Mouse (Mus musculus): ENCODE results near the gene Fastkd5. TPM values are rescaled to one million over a fixed set of nuclear protein-coding genes. Genes with fewer than 3 reads are reported as not detected.
"Not testable (repeated sequence)": the region's sequence is repeated elsewhere in the genome, so short reads cannot be mapped to it uniquely, and the experiment has no call there.

Gene Fastkd5
- polyA plus RNA-seq, 1 experiment: 4.0 TPM

- Histone ChIP-seq H3K4me1 (ENCODE audit: control insufficient read depth, insufficient read depth, low read length) (no peaks in the 10 kb centered on the region), H3K4me3 (ENCODE audit: insufficient read depth, low read depth, low read length) (no peak overlapping the region), H3K36me3 (ENCODE audit: control insufficient read depth, insufficient read depth, low read length) (peaks cover 3% of the 10 kb centered on the region), H3K27ac (ENCODE audit: insufficient read depth, low read depth, low read length) (no peak overlapping the region), H3K27me3 (replicated peaks; ENCODE audit: control insufficient read depth, insufficient read depth, low read length) (no peaks in the 10 kb centered on the region)
- no peak for DNase-seq
- 85% methylated on average over 6 of the region's 6 CpGs for WGBS
- TF ChIP-seq POLR2A (IDR thresholded peaks at IDR 0.05; ENCODE audit: low read depth, low read length) (no peak), CTCF (conservative IDR thresholded peaks at IDR 0.05; ENCODE audit: insufficient read depth, insufficient read length, low read depth, low read length) (no peak)
Measured at GRCm38 (mm10) chr2:130657541-130657940, 27.7 kb upstream of the Fastkd5 start.

GRCm38 (mm10) chr2:130656536-130656935 is 26.7 kb upstream of the Fastkd5 start:
- WGBS: 90% methylated on average over 9 of the region's 9 CpGs
- H3K27ac ChIP-seq (ENCODE audit: insufficient read depth, low read depth, low read length): no peak overlapping the region
- no peaks in the 10 kb centered on the region for H3K27me3 ChIP-seq (replicated peaks; ENCODE audit: control insufficient read depth, insufficient read depth, low read length)
- H3K4me3 ChIP-seq (ENCODE audit: insufficient read depth, low read depth, low read length): no peak overlapping the region
- peaks cover 3% of the 10 kb centered on the region for H3K36me3 ChIP-seq (ENCODE audit: control insufficient read depth, insufficient read depth, low read length)
- no peak for TF ChIP-seq CTCF (conservative IDR thresholded peaks at IDR 0.05; ENCODE audit: insufficient read depth, insufficient read length, low read depth, low read length)
- TF ChIP-seq POLR2A (IDR thresholded peaks at IDR 0.05; ENCODE audit: low read depth, low read length): no peak
- no peaks in the 10 kb centered on the region for H3K4me1 ChIP-seq (ENCODE audit: control insufficient read depth, insufficient read depth, low read length)
- DNase-seq: no peak

GRCm38 (mm10) chr2:130655660-130656339 is 26.0 kb upstream of the Fastkd5 start:
- peaks cover 3% of the 10 kb centered on the region for H3K36me3 ChIP-seq (ENCODE audit: control insufficient read depth, insufficient read depth, low read length)
- no peaks in the 10 kb centered on the region for H3K4me1 ChIP-seq (ENCODE audit: control insufficient read depth, insufficient read depth, low read length)
- H3K27me3 ChIP-seq (replicated peaks; ENCODE audit: control insufficient read depth, insufficient read depth, low read length): no peaks in the 10 kb centered on the region
- H3K27ac ChIP-seq (ENCODE audit: insufficient read depth, low read depth, low read length): no peak overlapping the region
- WGBS: 93% methylated on average over 6 of the region's 6 CpGs
- no peak overlapping the region for H3K4me3 ChIP-seq (ENCODE audit: insufficient read depth, low read depth, low read length)
- no peak for DNase-seq
- TF ChIP-seq POLR2A (IDR thresholded peaks at IDR 0.05; ENCODE audit: low read depth, low read length) (no peak), CTCF (conservative IDR thresholded peaks at IDR 0.05; ENCODE audit: insufficient read depth, insufficient read length, low read depth, low read length) (no peak)

GRCm38 (mm10) chr2:130653760-130654159 is 23.9 kb upstream of the Fastkd5 start:
- Histone ChIP-seq H3K27ac (ENCODE audit: insufficient read depth, low read depth, low read length) (no peak overlapping the region), H3K4me3 (ENCODE audit: insufficient read depth, low read depth, low read length) (no peak overlapping the region), H3K4me1 (ENCODE audit: control insufficient read depth, insufficient read depth, low read length) (no peaks in the 10 kb centered on the region), H3K27me3 (replicated peaks; ENCODE audit: control insufficient read depth, insufficient read depth, low read length) (no peaks in the 10 kb centered on the region), H3K36me3 (ENCODE audit: control insufficient read depth, insufficient read depth, low read length) (peaks cover 3% of the 10 kb centered on the region)
- TF ChIP-seq CTCF (conservative IDR thresholded peaks at IDR 0.05; ENCODE audit: insufficient read depth, insufficient read length, low read depth, low read length) (no peak), POLR2A (IDR thresholded peaks at IDR 0.05; ENCODE audit: low read depth, low read length) (no peak)
- 74% methylated on average over 1 of the region's 1 CpGs for WGBS
- DNase-seq: no peak

- DNase-seq: no peak
- TF ChIP-seq CTCF (conservative IDR thresholded peaks at IDR 0.05; ENCODE audit: insufficient read depth, insufficient read length, low read depth, low read length) (no peak), POLR2A (IDR thresholded peaks at IDR 0.05; ENCODE audit: low read depth, low read length) (no peak)
- peaks cover 3% of the 10 kb centered on the region for H3K36me3 ChIP-seq (ENCODE audit: control insufficient read depth, insufficient read depth, low read length)
- H3K4me3 ChIP-seq (ENCODE audit: insufficient read depth, low read depth, low read length): no peak overlapping the region
- 91% methylated on average over 2 of the region's 2 CpGs for WGBS
- H3K4me1 ChIP-seq (ENCODE audit: control insufficient read depth, insufficient read depth, low read length): no peaks in the 10 kb centered on the region
- no peak overlapping the region for H3K27ac ChIP-seq (ENCODE audit: insufficient read depth, low read depth, low read length)
- H3K27me3 ChIP-seq (replicated peaks; ENCODE audit: control insufficient read depth, insufficient read depth, low read length): no peaks in the 10 kb centered on the region
Measured at GRCm38 (mm10) chr2:130653303-130653702, 23.5 kb upstream of the Fastkd5 start.

GRCm38 (mm10) chr2:130649028-130649427 is 19.2 kb upstream of the Fastkd5 start:
- H3K36me3 ChIP-seq (ENCODE audit: control insufficient read depth, insufficient read depth, low read length): not testable (repeated sequence)

GRCm38 (mm10) chr2:130645198-130645597 is 15.4 kb upstream of the Fastkd5 start:
- no peak for DNase-seq
- Histone ChIP-seq H3K4me1 (ENCODE audit: control insufficient read depth, insufficient read depth, low read length) (peaks cover 22% of the 10 kb centered on the region), H3K4me3 (ENCODE audit: insufficient read depth, low read depth, low read length) (no peak overlapping the region), H3K27me3 (replicated peaks; ENCODE audit: control insufficient read depth, insufficient read depth, low read length) (no peaks in the 10 kb centered on the region), H3K36me3 (ENCODE audit: control insufficient read depth, insufficient read depth, low read length) (no peaks in the 10 kb centered on the region), H3K27ac (ENCODE audit: insufficient read depth, low read depth, low read length) (no peak overlapping the region)
- 82% methylated on average over 4 of the region's 4 CpGs for WGBS
- no peak for TF ChIP-seq CTCF (conservative IDR thresholded peaks at IDR 0.05; ENCODE audit: insufficient read depth, insufficient read length, low read depth, low read length)
- no peak for TF ChIP-seq POLR2A (IDR thresholded peaks at IDR 0.05; ENCODE audit: low read depth, low read length)

More at GRCm38 (mm10) chr2:130649028-130649427, 19.2 kb upstream of the Fastkd5 start:
- not testable (repeated sequence) for H3K4me1 ChIP-seq (ENCODE audit: control insufficient read depth, insufficient read depth, low read length); H3K4me3 ChIP-seq (ENCODE audit: insufficient read depth, low read depth, low read length); H3K27ac ChIP-seq (ENCODE audit: insufficient read depth, low read depth, low read length); H3K27me3 ChIP-seq (replicated peaks; ENCODE audit: control insufficient read depth, insufficient read depth, low read length); DNase-seq
- 86% methylated on average over 6 of the region's 6 CpGs for WGBS

Measured in kidney, adult 2 months (tissue).